Mouse (Mus musculus): ENCODE measurements around the gene Plp2. TPM values are rescaled to one million over a fixed set of nuclear protein-coding genes. Genes with fewer than 3 reads are reported as not detected.
A peak's percentile ranks its signal among the peaks of the same experiment; 100 is the strongest.

The Plp2 gene
- polyA plus RNA-seq, 1 experiment from 2014 or later = 188 TPM

DNA sequence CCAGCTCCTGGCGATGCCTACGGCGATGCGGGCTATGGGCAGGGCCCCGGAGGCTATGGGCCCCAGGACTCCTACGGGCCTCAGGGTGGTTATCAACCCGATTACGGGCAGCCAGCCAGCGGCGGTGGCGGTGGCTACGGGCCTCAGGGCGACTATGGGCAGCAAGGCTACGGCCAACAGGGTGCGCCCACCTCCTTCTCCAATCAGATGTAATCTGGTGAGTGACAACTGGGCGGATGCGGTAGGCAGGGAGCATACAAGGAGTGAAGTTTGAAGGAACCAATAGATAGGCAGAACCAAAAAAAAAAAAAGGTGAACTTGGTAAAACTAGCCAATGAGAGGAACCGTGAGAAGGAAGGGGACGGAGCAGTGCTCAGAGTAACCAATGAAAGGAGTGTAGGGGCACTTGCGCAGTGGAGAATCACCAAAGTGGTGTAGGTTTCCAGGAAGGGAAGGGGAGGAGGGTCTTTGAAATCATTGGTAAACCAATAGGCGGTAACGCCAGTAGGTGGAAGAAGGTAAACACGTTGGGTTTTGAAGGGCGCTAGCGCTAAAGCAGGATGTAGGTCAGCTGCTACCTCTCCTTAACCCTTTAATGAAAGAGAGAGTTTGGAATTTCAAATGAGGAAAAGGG, 22.4 kb downstream of the Plp2 start:
- Histone ChIP-seq H3K4me2 (replicated peaks; ENCODE audit: low read depth, low read length) (peak overlapping the region; percentile 51), H3K36me3 (ENCODE audit: control insufficient read depth, insufficient read depth, low read length) (no peaks in the 10 kb centered on the region), H3K4me1 (ENCODE audit: control insufficient read depth, insufficient read depth, low read length) (no peaks in the 10 kb centered on the region), H3K4me3 (ENCODE audit: low read length) (peak overlapping the region; percentile 47), H3K9ac (ENCODE audit: low read depth, low read length) (peak overlapping the region; percentile 73), H3K9me3 (ENCODE audit: control insufficient read depth, low read length) (no peaks in the 10 kb centered on the region), H3K27ac (ENCODE audit: low read depth, low read length) (peak overlapping the region; percentile 65; the same call in 1 of the 2 replicates), H3K27me3 (ENCODE audit: control insufficient read depth, insufficient read depth, low read length) (no peaks in the 10 kb centered on the region)
- whole genome bisulfite sequencing = 30% methylated on average over 25 of the region's 25 CpGs
- ATAC-seq (ENCODE audit: low FRiP score, low TSS enrichment) = peak; percentile 98

DNA sequence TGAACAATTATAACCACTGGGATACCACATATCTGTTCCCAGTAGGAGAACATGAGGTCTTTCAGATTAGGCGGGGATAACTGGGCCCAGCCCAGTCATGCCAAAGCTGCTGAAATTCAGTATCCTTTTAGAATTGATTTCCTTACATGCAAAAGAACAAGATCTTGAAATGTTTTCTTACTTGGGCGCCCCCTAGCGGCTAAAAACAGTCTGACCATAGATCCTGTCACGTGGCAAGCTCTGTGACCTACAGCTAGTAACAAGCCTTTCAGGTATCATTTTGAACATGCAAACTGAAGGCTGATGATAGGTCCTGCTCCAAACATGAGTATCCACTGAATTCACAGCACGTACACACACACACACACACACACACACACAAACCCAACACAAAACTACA, 25.8 kb downstream of the Plp2 start:
- Histone ChIP-seq H3K4me2 (replicated peaks; ENCODE audit: low read depth, low read length) (no peak overlapping the region), H3K36me3 (ENCODE audit: control insufficient read depth, insufficient read depth, low read length) (no peaks in the 10 kb centered on the region), H3K4me3 (ENCODE audit: low read length) (no peak overlapping the region), H3K9ac (ENCODE audit: low read depth, low read length) (no peak overlapping the region), H3K9me3 (ENCODE audit: control insufficient read depth, low read length) (no peaks in the 10 kb centered on the region), H3K4me1 (ENCODE audit: control insufficient read depth, insufficient read depth, low read length) (no peaks in the 10 kb centered on the region), H3K27ac (ENCODE audit: low read depth, low read length) (no peak overlapping the region), H3K27me3 (ENCODE audit: control insufficient read depth, insufficient read depth, low read length) (no peaks in the 10 kb centered on the region)
- WGBS = 21% methylated on average over 5 of the region's 5 CpGs
- ATAC-seq (ENCODE audit: low FRiP score, low TSS enrichment) = no peak

DNA sequence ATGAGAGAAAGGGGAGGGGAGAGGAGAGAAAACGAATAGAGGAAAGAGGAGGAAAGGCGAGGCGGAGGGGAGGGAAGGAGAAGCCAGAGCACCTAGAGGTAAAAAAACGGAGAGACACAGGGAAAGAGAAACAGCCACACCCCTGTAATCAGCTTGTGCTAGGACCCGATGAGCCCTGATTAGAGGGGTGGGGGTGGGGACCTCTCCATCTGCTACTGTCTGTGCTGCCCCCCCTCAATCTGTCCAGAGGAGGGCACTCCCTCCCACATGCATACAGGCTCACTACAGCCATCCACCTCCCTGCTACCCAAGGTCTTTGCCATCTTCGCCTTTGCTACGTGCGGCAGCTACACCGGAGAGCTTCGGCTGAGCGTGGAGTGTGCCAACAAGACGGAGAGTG, 30.4 kb downstream of the Plp2 start:
- Histone ChIP-seq H3K27ac (ENCODE audit: low read depth, low read length) (no peak overlapping the region), H3K4me3 (ENCODE audit: low read length) (no peak overlapping the region), H3K36me3 (ENCODE audit: control insufficient read depth, insufficient read depth, low read length) (no peaks in the 10 kb centered on the region), H3K4me2 (replicated peaks; ENCODE audit: low read depth, low read length) (no peak overlapping the region), H3K27me3 (ENCODE audit: control insufficient read depth, insufficient read depth, low read length) (peaks cover 5% of the 10 kb centered on the region; the same call in 1 of the 2 replicates), H3K9me3 (ENCODE audit: control insufficient read depth, low read length) (no peaks in the 10 kb centered on the region), H3K4me1 (ENCODE audit: control insufficient read depth, insufficient read depth, low read length) (no peaks in the 10 kb centered on the region), H3K9ac (ENCODE audit: low read depth, low read length) (no peak overlapping the region)
- no peak for ATAC-seq (ENCODE audit: low FRiP score, low TSS enrichment)
- 54% methylated on average over 12 of the region's 12 CpGs for WGBS

- peaks cover 5% of the 10 kb centered on the region; the same call in 1 of the 2 replicates for H3K27me3 ChIP-seq (ENCODE audit: control insufficient read depth, insufficient read depth, low read length)
- H3K9ac ChIP-seq (ENCODE audit: low read depth, low read length) = no peak overlapping the region
- H3K4me1 ChIP-seq (ENCODE audit: control insufficient read depth, insufficient read depth, low read length) = no peaks in the 10 kb centered on the region
- H3K4me3 ChIP-seq (ENCODE audit: low read length) = no peak overlapping the region
- no peaks in the 10 kb centered on the region for H3K36me3 ChIP-seq (ENCODE audit: control insufficient read depth, insufficient read depth, low read length)
- 32% methylated on average over 13 of the region's 13 CpGs for WGBS
- no peaks in the 10 kb centered on the region for H3K9me3 ChIP-seq (ENCODE audit: control insufficient read depth, low read length)
- no peak overlapping the region for H3K27ac ChIP-seq (ENCODE audit: low read depth, low read length)
- 0 out of 2 replicates have a peak, but pooled peaks have one; percentile 13 for ATAC-seq (ENCODE audit: low FRiP score, low TSS enrichment)
- H3K4me2 ChIP-seq (replicated peaks; ENCODE audit: low read depth, low read length) = no peak overlapping the region
Observed at GRCm38 (mm10) chrX:7639536-7640325, 31.5 kb downstream of the Plp2 start.

DNA sequence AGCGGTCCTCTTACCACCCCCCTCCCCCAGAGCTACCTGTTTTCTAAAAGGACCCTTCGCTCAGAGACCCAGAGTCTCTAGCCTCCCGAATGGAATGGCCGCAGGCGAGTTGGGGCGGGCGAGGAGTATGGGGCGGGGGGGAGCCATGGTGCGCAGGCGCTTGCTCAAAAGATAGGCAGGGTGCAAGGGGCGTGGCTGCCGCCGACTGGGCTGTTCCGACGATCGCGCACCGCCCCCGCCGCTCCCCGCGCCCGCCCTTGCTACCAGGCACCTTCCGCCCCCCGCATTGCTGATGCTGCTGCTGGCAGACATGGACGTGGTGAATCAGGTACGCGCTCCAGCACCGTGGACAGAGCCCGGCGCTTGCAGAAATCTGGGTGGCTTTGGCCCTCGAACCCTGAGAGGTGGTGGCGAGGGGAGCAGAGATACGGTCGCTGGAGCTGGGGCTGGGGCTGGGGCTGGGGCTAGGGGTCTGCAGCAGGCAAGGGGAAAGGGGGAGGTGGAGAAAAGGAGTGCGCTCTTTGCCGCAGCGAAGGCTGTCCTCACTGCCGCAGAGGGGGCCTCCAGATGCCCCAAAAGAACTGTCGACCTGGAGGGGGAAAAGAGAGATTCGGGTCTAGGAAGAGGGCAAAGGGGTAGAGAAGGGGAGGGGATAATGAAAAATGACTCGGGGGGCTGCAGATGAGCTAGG, 32.6 kb downstream of the Plp2 start, which contains the start of gene Syp:
TSS of gene Syp (plus strand) at position 71 of the 691 bp plus-strand sequence.
- H3K4me3 ChIP-seq (ENCODE audit: low read length) = peak within 1 kb of the TSS; percentile 23
- H3K4me2 ChIP-seq (replicated peaks; ENCODE audit: low read depth, low read length) = peak within 1 kb of the TSS; percentile 44
- H3K9ac ChIP-seq (ENCODE audit: low read depth, low read length) = no peak within 1 kb of the TSS
- H3K27ac ChIP-seq (ENCODE audit: low read depth, low read length) = no peak within 1 kb of the TSS
- peaks cover 5% of the 10 kb centered on the region; the same call in 1 of the 2 replicates for H3K27me3 ChIP-seq (ENCODE audit: control insufficient read depth, insufficient read depth, low read length)
- 25% methylated on average over 40 of the region's 42 CpGs for WGBS
- no peaks in the 10 kb centered on the region for H3K36me3 ChIP-seq (ENCODE audit: control insufficient read depth, insufficient read depth, low read length)
- H3K9me3 ChIP-seq (ENCODE audit: control insufficient read depth, low read length) = no peaks in the 10 kb centered on the region
- peak; percentile 87 for ATAC-seq (ENCODE audit: low FRiP score, low TSS enrichment)
- no peaks in the 10 kb centered on the region for H3K4me1 ChIP-seq (ENCODE audit: control insufficient read depth, insufficient read depth, low read length)

GRCm38 (mm10) chrX:7635101-7635500, 36.1 kb downstream of the Plp2 start:
- Histone ChIP-seq H3K4me3 (ENCODE audit: low read length) (no peak overlapping the region), H3K9me3 (ENCODE audit: control insufficient read depth, low read length) (no peaks in the 10 kb centered on the region), H3K27me3 (ENCODE audit: control insufficient read depth, insufficient read depth, low read length) (peaks cover 5% of the 10 kb centered on the region; the same call in 1 of the 2 replicates), H3K27ac (ENCODE audit: low read depth, low read length) (no peak overlapping the region), H3K4me1 (ENCODE audit: control insufficient read depth, insufficient read depth, low read length) (no peaks in the 10 kb centered on the region), H3K4me2 (replicated peaks; ENCODE audit: low read depth, low read length) (no peak overlapping the region), H3K9ac (ENCODE audit: low read depth, low read length) (no peak overlapping the region), H3K36me3 (ENCODE audit: control insufficient read depth, insufficient read depth, low read length) (no peaks in the 10 kb centered on the region)
- WGBS = 76% methylated on average over 3 of the region's 3 CpGs
- ATAC-seq (ENCODE audit: low FRiP score, low TSS enrichment) = no peak

DNA sequence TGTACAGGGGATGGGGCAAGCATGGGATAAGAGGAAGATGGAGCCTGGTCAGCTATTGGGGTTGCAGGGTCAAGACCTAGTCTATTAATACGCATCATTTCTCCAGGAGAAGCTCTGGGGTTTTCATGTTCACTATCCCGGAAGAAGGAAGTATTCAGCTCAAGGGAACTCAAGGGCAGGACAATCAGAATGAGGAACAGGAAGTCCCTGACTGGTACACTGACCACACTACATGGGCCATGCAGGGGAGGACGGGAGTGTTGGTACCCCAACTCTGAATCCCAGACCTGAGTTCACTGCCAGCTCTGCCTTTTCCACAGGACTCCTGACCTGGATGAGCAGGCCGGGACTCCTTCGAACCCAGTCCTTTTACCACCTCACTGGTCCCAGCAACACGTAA, 38.6 kb downstream of the Plp2 start:
- Histone ChIP-seq H3K4me2 (replicated peaks; ENCODE audit: low read depth, low read length) (no peak overlapping the region), H3K27me3 (ENCODE audit: control insufficient read depth, insufficient read depth, low read length) (no peaks in the 10 kb centered on the region), H3K36me3 (ENCODE audit: control insufficient read depth, insufficient read depth, low read length) (no peaks in the 10 kb centered on the region), H3K9ac (ENCODE audit: low read depth, low read length) (no peak overlapping the region), H3K9me3 (ENCODE audit: control insufficient read depth, low read length) (no peaks in the 10 kb centered on the region), H3K4me3 (ENCODE audit: low read length) (no peak overlapping the region), H3K4me1 (ENCODE audit: control insufficient read depth, insufficient read depth, low read length) (no peaks in the 10 kb centered on the region), H3K27ac (ENCODE audit: low read depth, low read length) (no peak overlapping the region)
- ATAC-seq (ENCODE audit: low FRiP score, low TSS enrichment) = no peak
- WGBS = 85% methylated on average over 6 of the region's 6 CpGs
